Mouse (Mus musculus): Measurements from ENCODE around the gene Ube2q1. TPM values are rescaled to one million over a fixed set of nuclear protein-coding genes. Genes with fewer than 3 reads are reported as not detected.
A peak's percentile ranks its signal among the peaks of the same experiment; 100 is the strongest.

The Ube2q1 gene
- total RNA-seq, 2 experiments from 2014 or later = 83.9 to 90.7 TPM

- no peak for TF ChIP-seq CTCF (IDR thresholded peaks at IDR 0.05)
- no peak for DNase-seq (ENCODE audit: extremely low spot score in 1 of 2, low spot score in 2 of 2)
- intact Hi-C loops (cut with DNase I) = no loop called here
- Histone ChIP-seq H3K4me3 (peak within 1 kb of the TSS; percentile 38), H3K27ac (peak within 1 kb of the TSS; percentile 32; the same call in 1 of the 2 replicates)
Measured at GRCm38 (mm10) chr3:89830815-89831591, 57.6 kb downstream of the Ube2q1 start, which contains the start of gene She. TSS of gene She (plus strand) at chr3:89831370.

Other genes with a start within 250 kb of the Ube2q1 start
- gene Adar, start 58.6 kb upstream of the Ube2q1 start, total RNA-seq (2021) = 100 to 1,000 TPM; 140 to 151 TPM
- 10 to 100 TPM; 29.0 to 29.3 TPM for gene Chrnb2, start 9.0 kb upstream of the Ube2q1 start, total RNA-seq (2021)
- 1 to 10 TPM; 3.1 to 3.7 TPM for gene She, start 57.8 kb downstream of the Ube2q1 start, total RNA-seq (2021)
- gene Il6ra, start 139.6 kb downstream of the Ube2q1 start, total RNA-seq (2021) = 1 to 10 TPM; 3.7 to 4.4 TPM
- 100 to 1,000 TPM; 112 to 129 TPM for gene Atp8b2, start 189.9 kb downstream of the Ube2q1 start, total RNA-seq (2021)
- gene Hax1, start 225.2 kb downstream of the Ube2q1 start, total RNA-seq (2021) = 100 to 1,000 TPM in 1 of 2 experiments, 10 to 100 TPM in 1; 97.6 to 106 TPM

Measured in left cerebral cortex, adult 2 months (tissue).